Mouse (Mus musculus): ENCODE data around the gene Bicdl1. TPM values are rescaled to one million over a fixed set of nuclear protein-coding genes. Genes with fewer than 3 reads are reported as not detected.

Bicdl1 gene
- total RNA-seq, 2 experiments from 2014 or later = 6.1 to 6.7 TPM

DNA sequence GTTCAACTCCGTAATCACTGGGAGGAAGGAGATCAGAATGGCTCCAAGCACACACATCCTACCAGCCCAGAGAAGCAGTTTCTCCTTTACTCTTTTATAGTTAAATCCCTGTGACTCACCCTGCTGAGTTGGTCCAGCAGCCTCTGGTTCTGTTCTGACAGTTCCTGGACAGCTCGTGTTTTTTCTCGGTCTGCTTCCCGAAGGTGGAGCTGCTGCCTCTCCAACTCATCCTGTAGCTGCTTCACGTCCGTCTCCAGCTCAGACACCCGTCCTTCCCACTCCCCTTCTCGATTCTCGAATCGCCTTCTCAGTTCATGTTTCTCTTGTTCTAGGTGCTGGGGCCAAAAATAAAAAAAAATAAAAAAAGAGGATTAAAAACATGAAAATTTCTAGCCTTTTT is 7.0 kb downstream of the Bicdl1 start:
- DNase-seq = no peak

DNA sequence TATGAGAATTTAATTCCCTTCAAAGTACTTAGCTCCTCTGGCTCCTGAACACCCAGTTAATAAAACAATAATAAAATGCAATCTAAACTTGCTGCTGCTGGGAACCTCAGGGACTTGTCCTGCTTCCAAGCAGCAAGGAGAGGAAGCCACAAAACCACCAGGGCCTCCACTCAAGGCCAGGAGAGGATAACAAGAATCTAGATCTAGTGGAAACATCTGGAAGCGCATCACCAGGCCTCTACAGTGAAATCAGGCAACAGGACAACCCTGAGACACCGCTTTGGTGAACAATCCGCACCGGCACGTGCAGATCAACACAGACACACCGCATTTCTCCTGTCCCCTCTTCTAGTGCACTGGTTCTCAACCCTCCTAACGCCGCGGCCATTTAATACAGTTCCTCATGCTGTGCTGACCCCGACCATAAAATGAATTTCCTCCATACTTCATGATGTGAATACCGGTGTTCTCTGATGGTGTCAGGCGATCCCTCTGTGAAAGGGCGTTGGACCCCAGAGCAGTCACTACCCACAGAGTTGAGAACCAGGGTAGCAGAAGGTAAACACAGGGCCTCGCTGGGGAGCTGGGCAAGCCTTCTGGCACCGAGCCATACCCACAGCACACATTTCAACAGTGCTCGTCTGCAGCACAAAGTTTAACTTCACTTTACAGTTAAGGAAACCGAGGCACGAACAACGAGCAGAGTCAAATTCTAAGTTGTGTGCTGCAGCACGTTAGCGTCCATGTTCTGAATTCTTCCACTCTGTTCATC is 9.0 kb downstream of the Bicdl1 start:
- DNase-seq = no peak

DNA sequence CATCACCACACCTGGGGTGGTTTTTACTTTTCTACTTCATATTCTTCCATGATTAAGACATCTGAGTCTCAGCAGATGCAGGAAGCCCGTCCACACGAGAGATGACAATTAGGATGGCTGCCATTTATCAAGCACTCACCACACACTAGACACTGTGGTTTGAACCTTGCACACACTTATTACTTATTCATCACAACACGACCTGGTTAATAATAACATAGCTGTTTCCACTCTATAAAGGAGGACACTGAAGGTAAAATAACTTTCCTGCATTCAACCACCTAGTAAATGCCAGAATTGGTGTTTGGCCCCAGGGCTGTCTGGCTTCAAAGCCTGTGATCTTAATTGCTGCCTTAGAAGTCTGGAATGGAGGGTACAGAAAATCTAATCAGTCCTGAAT is 10.7 kb downstream of the Bicdl1 start:
- no peak for DNase-seq

DNA sequence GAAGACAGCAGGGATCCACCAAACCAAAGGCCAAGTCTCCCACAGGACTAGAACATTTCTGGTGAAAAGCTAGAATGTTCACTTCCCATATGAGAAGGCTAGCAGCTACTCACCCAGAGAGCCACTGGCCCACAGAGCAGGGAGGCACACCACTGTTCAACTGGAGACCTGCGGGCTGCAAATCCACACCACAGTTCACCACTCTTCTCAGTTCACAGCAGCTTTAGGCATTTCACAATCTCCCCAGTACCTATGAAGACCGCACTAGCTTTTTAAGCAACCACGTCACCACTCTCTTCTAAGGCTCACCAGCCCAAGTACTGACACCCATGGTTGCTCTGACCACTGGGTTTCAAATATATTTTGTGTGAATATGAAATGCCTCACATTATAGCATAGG is 13.7 kb downstream of the Bicdl1 start:
- no peak for DNase-seq

DNA sequence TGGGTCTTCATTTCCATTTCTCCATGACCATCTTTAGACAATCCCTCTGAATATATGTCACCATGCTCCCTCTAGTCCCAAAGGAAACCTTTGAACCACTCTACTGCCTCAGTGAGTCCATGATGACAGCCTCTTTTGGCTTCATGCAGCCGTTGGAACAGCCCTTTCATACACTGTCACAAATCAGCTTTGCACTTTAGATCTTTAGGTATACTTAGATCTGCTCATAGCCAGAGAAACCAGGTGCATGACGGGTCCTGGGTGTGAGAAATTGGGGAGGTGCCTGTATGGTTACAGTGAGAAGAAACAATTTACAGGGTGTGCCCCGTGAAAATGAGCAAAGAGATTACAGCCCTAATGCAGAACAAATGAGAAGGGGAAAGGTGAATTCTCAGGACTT is 14.3 kb downstream of the Bicdl1 start:
- DNase-seq = no peak

DNA sequence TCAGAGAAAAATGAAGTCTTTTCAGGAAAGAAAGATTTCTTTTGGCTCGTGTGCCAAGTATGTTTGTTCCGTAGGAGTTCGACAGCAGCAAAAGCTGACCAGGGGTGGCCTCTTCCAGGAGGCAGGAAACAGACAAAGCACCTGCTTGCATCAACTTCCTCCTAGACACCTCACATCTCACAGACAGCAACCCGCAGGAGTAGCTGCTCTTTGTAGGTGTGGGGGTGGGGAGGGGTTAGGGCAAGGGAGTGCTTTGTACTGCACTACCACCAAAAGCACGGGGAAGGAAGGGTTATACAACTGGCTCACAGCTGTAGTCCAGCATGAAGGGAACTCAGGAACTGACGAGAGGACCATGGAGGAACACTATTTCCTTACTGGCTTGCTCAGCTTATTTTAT is 15.0 kb downstream of the Bicdl1 start:
- no peak for DNase-seq

DNA sequence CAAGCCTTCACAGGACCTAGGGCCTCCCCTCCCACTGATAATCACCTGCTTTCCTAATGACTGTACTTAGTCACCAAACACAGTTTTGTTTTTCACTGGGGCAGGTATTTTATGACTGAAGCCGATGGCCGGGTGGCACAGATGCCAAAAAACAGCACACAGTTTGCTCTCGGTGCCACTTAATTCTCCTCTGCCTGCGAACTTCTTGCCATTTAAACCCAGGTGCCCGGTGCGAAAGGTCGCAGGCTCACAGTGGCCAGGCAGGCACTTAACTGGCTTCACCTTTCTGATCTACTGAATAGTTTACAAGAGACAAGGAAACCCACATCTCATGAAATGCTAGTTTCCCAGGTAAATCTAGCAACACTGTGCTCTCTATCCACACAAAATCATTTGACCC is 16.7 kb downstream of the Bicdl1 start:
- DNase-seq = no peak

DNA sequence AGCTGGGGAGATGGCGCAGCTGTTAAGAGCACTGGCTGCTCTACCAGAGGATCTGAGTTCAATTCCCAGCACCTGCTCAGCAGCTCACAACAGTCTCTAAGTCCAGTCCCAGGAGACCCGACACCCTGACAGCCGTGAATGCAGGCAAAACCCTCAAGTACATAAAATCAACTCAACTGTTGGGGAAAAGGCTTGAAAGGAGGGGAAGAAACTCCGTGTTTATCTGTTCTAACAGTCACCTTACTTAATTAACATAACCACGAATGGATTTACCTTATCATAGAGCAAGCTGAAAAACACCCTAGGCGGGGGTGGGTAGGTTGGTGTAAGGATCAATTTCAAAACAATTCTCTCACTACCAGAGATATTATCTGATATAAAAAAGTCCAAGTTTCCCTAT is 18.9 kb downstream of the Bicdl1 start:
- no peak for DNase-seq

DNA sequence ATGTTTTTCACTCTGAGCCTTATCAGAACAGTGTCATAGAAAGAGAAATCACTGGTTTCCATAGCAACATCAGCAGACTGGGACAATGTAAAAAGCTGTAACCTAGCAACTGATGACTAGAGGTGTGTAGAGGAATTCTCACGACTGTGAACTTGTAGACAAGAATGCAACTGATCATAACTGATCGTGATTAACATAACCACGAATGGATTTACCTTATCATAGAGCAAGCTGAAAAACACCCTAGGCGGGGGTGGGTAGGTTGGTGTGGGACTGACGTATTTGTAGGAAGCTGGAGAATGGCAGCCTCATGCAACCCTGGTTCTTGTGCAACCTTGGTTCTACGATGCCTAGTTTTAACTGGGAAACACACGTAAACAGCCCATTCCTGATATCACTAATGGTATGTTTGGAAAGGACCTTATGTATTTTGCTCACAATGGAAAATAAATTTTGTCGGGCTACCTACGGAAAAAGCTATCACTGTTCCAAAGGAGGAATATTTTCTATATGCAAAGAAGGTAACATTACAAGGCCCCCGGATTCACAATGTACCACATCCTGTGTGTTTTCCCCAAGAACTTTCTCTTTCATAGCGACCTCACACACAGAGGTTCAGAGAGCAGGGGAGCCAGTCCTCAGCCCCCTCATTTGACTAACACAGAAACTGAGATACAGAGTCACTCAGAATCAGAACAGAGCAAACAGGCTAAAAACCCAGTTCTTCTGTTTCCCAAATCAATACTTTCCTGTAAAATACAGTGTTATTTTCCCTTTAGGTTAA is 19.6 kb downstream of the Bicdl1 start:
- DNase-seq = no peak

DNA sequence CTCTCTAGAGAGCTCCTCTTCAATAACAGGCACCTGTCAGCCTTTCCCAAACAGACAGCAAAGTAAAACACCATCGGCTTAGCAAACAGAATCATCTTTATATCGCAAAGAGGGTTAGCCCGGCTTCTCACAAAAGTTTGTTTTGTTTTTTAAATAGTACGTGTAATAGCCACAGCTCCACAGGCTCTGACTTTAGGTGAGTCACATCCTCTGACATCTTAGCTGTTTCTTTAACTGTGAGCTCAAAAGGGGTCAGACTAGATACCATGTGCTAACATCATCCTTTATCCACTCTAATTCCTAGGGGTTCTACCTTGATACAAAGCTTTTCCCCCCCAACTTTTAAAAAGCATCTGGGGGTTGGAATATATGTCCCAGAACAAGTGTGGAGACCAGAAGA is 21.2 kb downstream of the Bicdl1 start:
- DNase-seq = no peak

DNA sequence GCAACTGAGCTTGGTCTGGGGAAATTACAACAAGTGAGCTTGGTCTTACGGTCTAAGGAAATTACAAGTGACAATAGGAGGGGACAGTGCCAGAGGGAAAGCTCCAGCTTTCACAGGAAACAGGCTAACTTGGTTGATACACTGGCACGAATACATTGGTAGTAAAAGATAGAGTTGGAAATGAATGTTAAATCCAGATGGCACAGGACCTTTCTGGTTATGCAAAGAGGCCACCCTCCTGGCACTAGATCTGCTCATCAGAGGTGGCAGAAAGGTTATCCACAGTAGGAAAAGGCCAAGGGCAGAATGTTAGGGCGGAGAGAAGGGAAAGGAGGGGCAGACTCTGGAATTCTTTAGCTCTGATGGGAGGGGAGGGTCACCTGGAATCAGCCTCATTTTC is 22.5 kb downstream of the Bicdl1 start:
- DNase-seq = no peak

DNA sequence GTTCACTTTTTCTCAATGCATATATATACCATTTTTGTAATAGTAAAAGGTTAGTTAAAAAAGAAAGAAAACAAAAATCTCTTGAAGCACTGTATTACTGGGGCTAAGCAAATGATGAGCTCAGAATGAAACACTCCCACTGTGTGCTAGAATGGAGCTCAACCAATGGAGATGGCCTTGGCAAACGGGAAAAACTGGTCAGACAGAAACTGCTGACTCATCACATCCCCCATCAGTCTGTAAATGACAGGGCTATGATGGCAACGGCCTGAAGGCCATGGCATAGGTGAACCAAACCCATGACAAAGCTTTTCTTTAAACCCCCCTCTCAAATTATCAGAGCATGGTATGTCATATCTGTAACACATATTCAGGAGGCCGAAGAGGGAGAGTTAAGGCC is 29.4 kb downstream of the Bicdl1 start:
- DNase-seq = no peak

DNA sequence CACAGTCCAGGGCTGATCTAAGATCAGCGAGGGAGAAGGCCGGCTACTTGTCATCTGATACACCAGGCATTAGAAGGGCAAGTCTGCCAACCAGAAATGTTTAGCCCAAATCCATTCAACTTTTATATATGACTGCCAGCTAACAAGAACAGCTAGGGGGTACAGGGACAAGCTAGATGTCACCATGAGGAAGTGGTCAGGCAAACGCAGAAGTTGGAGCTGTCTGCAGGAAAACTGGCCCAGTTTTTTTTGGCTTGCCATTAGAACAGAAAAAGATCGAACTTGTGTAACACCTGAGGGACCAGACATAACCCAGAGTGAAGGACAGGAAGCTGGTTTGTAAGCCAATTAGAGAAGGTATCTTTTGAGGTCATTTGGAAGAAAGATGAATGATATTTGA is 30.2 kb downstream of the Bicdl1 start:
- no peak for DNase-seq

DNA sequence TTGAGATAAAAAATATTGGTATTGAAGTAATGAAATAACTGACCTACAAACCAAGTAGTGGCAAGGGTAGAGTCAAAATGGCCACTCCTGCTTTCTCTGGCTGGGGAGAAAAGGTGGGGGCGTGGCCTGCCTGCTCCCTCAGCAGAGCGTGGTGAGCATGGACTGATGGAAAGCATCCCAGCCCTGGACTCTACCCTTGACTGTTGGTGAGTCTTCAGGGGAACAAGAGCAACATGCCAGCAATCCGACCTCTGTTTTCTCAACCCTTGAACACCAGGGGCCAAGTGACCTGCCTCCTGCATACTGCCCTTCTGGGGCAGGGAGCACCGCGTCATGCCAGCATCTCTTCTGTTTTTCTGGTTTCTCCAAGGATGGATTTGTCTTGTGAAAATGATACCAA is 34.6 kb downstream of the Bicdl1 start:
- DNase-seq = no peak

DNA sequence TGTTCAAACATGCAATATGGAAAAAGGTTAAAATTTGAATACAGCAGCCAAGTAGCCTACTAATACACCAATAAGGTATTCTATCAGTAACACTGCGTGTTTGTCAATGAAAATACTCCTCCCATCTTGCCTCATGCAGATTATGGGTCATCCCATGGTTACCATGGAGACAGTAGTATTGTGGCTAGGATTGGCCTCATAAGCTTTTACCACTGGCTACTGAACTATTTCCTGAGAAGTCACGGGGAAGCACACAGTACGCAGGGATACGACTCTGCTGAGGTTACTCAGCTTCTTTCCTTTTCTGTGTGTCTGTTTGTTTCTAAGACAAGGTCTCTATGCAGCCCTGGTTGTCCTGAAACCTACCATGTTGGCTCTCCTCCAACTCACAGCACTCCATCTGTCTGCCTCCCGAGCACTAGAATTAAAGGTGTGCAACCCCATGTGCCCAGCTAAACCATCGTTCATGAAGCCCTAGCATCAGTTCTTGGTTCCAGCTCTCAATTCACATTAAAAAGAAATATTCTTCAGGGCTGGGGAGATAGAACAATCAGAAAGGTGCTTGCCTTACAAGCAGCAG is 36.1 kb downstream of the Bicdl1 start:
- DNase-seq = no peak

DNA sequence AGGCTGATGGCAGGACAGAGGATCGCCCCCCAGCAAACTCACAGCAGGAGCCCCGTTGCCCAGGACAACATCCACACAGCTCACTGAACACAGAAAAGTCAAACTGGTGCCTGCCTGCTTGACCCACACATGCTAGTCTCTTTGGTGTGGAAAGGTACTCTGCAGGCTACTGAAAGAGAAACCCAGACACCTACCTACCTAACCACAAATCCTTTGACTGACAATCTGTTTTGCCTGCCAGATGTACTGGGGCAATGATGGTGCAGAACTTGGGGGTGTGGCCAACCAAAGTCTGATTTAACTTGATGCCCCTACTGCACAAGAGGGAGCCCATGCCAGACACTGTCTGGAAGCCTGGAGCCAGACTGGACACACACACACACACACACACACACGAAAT is 38.1 kb downstream of the Bicdl1 start:
- DNase-seq = no peak

DNA sequence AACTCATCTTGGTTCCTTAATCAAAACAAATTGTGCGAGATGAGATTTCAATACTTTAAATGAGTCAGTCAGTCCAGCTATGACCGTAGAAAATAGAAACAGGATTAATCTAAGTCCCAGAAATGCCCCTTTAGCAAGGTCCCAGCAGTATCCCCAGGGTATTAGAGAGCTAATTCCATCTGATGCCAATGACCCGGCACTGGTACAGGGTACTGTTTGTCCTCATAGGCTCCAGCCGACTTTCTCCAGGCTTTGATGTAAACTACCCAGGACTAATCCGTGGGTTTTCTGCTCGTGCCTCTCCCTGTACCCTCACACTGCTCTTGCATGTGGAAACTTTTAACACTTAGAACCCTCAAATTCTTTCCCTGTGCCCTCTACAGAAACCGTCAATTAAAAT is 44.7 kb downstream of the Bicdl1 start:
- DNase-seq = no peak

DNA sequence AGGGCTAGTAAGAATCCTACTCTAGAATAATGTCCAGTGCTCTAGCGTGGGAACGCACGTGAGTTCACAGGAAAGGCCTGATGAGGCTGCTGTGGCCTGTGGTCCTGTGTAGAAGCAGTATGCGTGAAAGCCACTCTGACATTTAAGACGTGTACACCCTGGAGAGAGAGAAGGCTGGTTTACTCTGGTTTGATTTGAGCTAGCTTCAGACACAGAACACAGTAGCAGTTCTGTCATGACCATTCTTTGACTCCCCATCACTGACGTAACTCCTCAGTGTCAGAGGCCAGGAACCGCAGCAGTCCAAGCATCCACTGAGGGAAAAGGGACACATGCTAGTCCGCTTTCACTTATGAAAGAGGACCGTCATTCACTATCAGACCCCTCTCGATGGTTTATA is 46.3 kb downstream of the Bicdl1 start:
- DNase-seq = no peak

DNA sequence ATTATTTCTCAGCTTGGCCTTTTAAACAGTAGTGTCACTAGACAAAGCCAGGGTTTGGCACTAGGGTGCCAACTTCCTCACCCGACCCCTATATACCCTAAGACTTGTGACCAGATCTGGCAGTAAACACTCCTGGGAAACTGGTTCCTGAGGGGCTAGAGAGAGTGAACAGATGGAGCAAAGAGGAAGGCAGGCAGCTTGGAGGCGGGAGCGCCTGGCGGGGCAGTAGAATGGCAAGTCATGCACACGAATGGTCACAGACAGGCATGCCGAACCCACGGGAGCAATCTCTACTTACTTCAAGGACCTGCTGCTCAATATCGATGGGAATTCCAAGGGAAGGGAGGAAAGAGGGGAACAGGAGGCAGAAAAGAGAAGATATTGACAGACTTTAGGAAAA is 59.6 kb downstream of the Bicdl1 start:
- DNase-seq = no peak

DNA sequence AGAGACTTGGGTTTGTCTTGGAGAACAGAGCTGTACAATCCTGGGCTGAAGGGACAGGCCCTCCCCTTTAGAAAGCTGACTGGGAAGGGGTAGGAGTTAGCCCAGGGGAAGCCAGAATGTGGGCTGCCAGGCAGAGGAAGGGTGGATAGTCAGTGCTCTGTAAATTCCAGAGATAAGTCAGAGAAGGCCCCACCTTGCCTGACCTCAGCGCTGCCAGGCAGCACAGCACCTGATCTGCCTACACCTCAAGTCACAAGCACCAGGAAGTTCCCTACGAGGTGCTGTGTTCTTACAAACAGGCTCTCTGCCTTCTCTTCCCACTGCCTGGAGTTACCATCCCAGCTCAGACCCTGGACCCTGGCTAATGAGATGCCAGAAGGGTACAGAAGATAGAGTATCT is 61.0 kb downstream of the Bicdl1 start:
- DNase-seq = no peak

DNA sequence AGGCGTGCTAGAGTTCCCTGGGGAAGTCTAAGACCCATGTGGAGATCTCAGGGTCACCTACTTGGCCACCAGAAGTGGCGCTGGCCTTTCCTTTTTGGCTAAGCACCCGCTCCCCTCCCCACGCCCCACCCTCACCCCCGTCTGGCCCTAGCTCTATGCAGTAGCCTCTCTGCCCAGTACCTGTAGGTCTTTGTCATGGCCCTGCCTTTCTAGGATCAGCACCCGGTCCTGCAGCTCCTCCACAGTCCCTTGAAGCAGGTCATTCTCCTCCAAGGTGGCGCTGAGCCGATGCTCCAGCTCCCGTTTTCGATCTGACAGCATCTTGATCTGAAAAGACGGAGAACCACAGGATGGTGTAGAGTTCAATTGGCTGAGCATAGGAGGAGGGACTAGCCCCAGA is 61.4 kb downstream of the Bicdl1 start:
- DNase-seq = no peak

DNA sequence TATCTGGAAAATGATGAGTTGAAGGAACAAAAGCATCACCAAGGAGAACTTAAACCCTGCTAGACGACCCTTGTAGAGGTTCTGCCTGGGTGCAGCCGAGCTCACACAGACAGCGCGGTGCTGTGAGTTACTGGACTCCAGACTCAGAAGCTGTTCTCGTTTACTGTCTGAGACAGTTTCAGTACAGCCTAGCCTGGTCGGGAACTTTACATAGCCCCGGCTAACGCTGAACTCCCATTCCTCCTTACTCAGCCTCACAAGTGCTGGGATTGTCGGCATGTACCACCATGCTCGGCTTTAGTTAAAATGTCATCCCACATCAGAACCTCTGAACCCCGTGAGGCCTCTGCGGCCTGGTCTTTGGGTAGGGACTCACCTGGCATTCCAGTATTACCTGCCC is 62.4 kb downstream of the Bicdl1 start:
- no peak for DNase-seq

DNA sequence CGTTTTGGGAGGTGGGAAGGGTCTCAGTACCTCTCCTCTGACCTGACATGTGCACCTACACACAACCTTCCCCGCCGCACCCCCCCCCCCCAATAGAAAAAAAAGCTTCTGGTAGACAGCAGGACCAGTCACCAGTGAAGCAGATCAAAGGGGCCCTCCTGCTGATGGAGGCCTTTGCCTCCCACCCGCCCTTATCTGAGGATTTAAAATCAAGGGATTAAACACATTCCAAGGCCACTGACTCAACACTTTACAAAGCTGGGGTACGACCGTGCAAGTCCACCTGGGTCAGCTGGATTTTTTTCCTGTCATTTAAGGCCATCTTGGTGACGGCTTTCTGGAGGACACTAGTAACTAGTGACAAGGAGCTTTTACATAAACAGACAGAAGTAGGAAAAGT is 63.5 kb downstream of the Bicdl1 start:
- no peak for DNase-seq

DNA sequence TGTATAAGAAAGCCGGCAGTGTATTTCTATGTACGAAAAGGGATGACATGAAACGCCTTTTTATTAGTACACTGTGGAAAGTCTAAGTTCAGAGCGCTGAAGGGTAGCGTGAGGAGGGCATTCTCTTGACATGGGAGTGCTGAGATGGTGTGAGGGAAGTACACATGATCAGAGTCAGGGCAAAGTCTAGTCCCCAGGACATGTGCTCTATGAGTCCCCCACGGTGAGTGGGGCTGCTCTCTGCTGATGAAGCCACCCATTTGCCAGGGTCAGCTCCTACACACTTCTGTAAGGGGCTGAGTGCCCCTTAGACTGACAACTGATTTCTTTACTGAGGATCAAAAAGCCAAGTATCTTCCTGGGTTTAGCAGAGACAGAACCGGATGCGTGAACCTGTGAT is 64.2 kb downstream of the Bicdl1 start:
- DNase-seq = no peak
